Comparison of ENCODE assay signal across 23 mouse cellular contexts in genomic region chr16:20596687-20597441, GRCm38 (mm10). TPM values are rescaled to one million over a fixed set of nuclear protein-coding genes. Genes with fewer than 3 reads are reported as not detected.
"Had no signal": no experiment of that assay in that cellular context is flagged by ENCODE, and none has a peak within 500 bp of the region (broad histone marks: within the 10 kb centered on the region; RNA-seq: fewer than 3 reads in every experiment).

No protein-coding gene starts in this region.

- H3K9ac ChIP-seq: intestine, embryonic 15.5 days; limb, embryonic 13.5 days; liver, embryonic 14.5 days; midbrain, embryonic 13.5 days had no signal

- H3K4me2 ChIP-seq: intestine, embryonic 15.5 days; limb, embryonic 13.5 days; midbrain, embryonic 13.5 days had no signal

- H3K9me3 ChIP-seq: intestine, embryonic 15.5 days; limb, embryonic 10.5 days; limb, embryonic 13.5 days; midbrain, embryonic 10.5 days; midbrain, embryonic 13.5 days had no signal

- H3K4me1 ChIP-seq: intestine, embryonic 15.5 days; limb, embryonic 13.5 days; midbrain, embryonic 10.5 days; midbrain, embryonic 13.5 days had no signal

- H3K4me3 ChIP-seq: intestine, embryonic 15.5 days; layer of hippocampus, adult 2 months; limb, embryonic 10.5 days; limb, embryonic 13.5 days; megakaryocyte, embryonic 14.5 days; midbrain, embryonic 10.5 days; midbrain, embryonic 13.5 days had no signal

- DNase-seq: kidney, adult 2 months; kidney, postnatal 25 days; layer of hippocampus, adult 9-11 months; liver; lung, adult 2 months; lung, postnatal 10 days; lung, postnatal 36 days; thymus, adult 18-20 months; thymus, postnatal 36 days had no signal

- ATAC-seq: intestine, embryonic 15.5 days; midbrain, embryonic 13.5 days had no signal

- H3K27ac ChIP-seq: intestine, embryonic 15.5 days; kidney, postnatal 0 days; layer of hippocampus, adult 2 months; limb, embryonic 10.5 days; limb, embryonic 13.5 days; liver, embryonic 14.5 days; midbrain, embryonic 10.5 days; midbrain, embryonic 13.5 days had no signal

- H3K36me3 ChIP-seq: intestine, embryonic 15.5 days; limb, embryonic 10.5 days; limb, embryonic 13.5 days; midbrain, embryonic 10.5 days; midbrain, embryonic 13.5 days had no signal

RNA-seq across cellular contexts. Expression of gene Gm49333, which starts 14.5 kb away (rescaled TPM):
- polyA plus RNA-seq: intestine, embryonic 15.5 days; kidney, embryonic 14.5 days; kidney, postnatal 0 days; limb, embryonic 10.5 days; limb, embryonic 13.5 days; midbrain, embryonic 10.5 days; midbrain, embryonic 13.5 days; midbrain, postnatal 0 days; neural tube, embryonic 11.5 days; neural tube, embryonic 14.5 days; urinary bladder, adult 2 months had no signal
